Mouse (Mus musculus) lung, postnatal 0 days (tissue): Measurements from ENCODE around the gene Rps11. TPM values are rescaled to one million over a fixed set of nuclear protein-coding genes. Genes with fewer than 3 reads are reported as not detected.
A peak's percentile ranks its signal among the peaks of the same experiment; 100 is the strongest.
"Not testable (repeated sequence)": the region's sequence is repeated elsewhere in the genome, so short reads cannot be mapped to it uniquely, and the experiment has no call there.

Experiments used
- ATAC-seq: fragments of 200-750 bp; cut with Nextera tagmentation; 2 replicates; pipeline ENCODE4 v1.8.0; 2017; ENCODE audit warnings: moderate library complexity
- DNase-seq: peaks from one replicate; pipeline ENCODE4 v3.0.0-alpha.2; 2016; ENCODE audit warnings: low spot score
- H3K27ac ChIP-seq: fragments of 300-500 bp; sonication (generic); 2 replicates; pipeline ENCODE4 v1.5.1; 2014; ENCODE audit warnings: antibody characterized with exemption, mild to moderate bottlenecking, low read length, mixed read lengths
- H3K27me3 ChIP-seq: fragments of 300-500 bp; sonication (generic); replicated peaks from 2 replicates; pipeline ENCODE4 v1.6.1; 2014; ENCODE audit warnings: low read length, mixed read lengths; ENCODE audit not compliant: insufficient read depth
- H3K36me3 ChIP-seq: fragments of 300-500 bp; sonication (generic); 2 replicates; pipeline ENCODE4 v1.6.1; 2014; ENCODE audit warnings: low read length, mixed read lengths; ENCODE audit not compliant: insufficient read depth
- H3K4me1 ChIP-seq: fragments of 300-500 bp; sonication (generic); 2 replicates; pipeline ENCODE4 v1.6.1; 2014; ENCODE audit warnings: antibody characterized with exemption, low read depth, low read length, mixed read lengths; ENCODE audit not compliant: insufficient read depth
- H3K4me2 ChIP-seq: fragments of 300-500 bp; sonication (generic); replicated peaks from 2 replicates; pipeline ENCODE4 v1.6.1; 2014; ENCODE audit warnings: low read depth, mild to moderate bottlenecking, low read length, moderate library complexity, mixed read lengths
- H3K4me3 ChIP-seq: fragments of 300-500 bp; sonication (generic); 2 replicates; pipeline ENCODE4 v1.5.1; 2014; ENCODE audit warnings: low read depth, low read length
- H3K9ac ChIP-seq: fragments of 300-500 bp; sonication (generic); replicated peaks from 2 replicates; pipeline ENCODE4 v1.6.1; 2014; ENCODE audit warnings: low read depth, mild to moderate bottlenecking
- H3K9me3 ChIP-seq: fragments of 300-500 bp; sonication (generic); 2 replicates; pipeline ENCODE4 v1.6.1; 2016; ENCODE audit warnings: low read length, mixed read lengths
- CTCF ChIP-seq: IDR thresholded peaks from 2 replicates; pipeline ENCODE4 v1.5.1; 2016; ENCODE audit warnings: antibody characterized with exemption, mild to moderate bottlenecking
- EP300 ChIP-seq: IDR thresholded peaks from 2 replicates; pipeline ENCODE4 v1.6.1; 2016; ENCODE audit warnings: antibody characterized with exemption, mild to moderate bottlenecking, control low read depth
- WGBS: fragments of 180-500 bp; shearing (Covaris S2); extraction: QIAGEN DNeasy Blood & Tissue Kit; methylation state at CpG from one replicate; pipeline ENCODE4 v1.1.7; 2014; 5-methylcytosine and 5-hydroxymethylcytosine counted together
- polyA plus RNA-seq: library from polyadenylated mRNA; unstranded; fragments of >200 nt; fragmentation: Nextera tagmentation; extraction: Ambion mirVana; gene quantifications from 2 replicates; pipeline ENCODE4 v1.2.1, GENCODE M21; 2015

Rps11 gene
- polyA plus RNA-seq, 1 experiment from 2014 or later = 1,016 TPM

GRCm38 (mm10) chr7:45103652-45104180, 20.5 kb downstream of the Rps11 start, which contains the start of gene Fcgrt:
Gene Fcgrt, minus strand, starts transcription at chr7:45103851.
- Histone ChIP-seq H3K4me3 (peak within 1 kb of the TSS; percentile 49), H3K4me2 (peak within 1 kb of the TSS; percentile 69), H3K27me3 (no peaks in the 10 kb centered on the region), H3K9ac (peak within 1 kb of the TSS; percentile 60), H3K4me1 (peaks cover 4% of the 10 kb centered on the region; the same call in 1 of the 2 replicates), H3K9me3 (no peaks in the 10 kb centered on the region), H3K36me3 (no peaks in the 10 kb centered on the region), H3K27ac (peak within 1 kb of the TSS; percentile 91)
- 6% methylated on average over 7 of the region's 7 CpGs for WGBS
- peak; percentile 99 for ATAC-seq
- TF ChIP-seq CTCF = 0 out of 2 replicates have a peak, but pooled peaks have one; percentile 17
- TF ChIP-seq EP300 = peak; percentile 54; the same call in 1 of the 2 replicates
- DNase-seq = peak; percentile 99

GRCm38 (mm10) chr7:45102940-45103585, 21.2 kb downstream of the Rps11 start:
- 45% methylated on average over 9 of the region's 9 CpGs for WGBS
- H3K4me2 ChIP-seq = peak overlapping the region; percentile 69
- H3K27me3 ChIP-seq = no peaks in the 10 kb centered on the region
- peaks cover 4% of the 10 kb centered on the region; the same call in 1 of the 2 replicates for H3K4me1 ChIP-seq
- peak overlapping the region; percentile 60 for H3K9ac ChIP-seq
- DNase-seq (peak; percentile 52), ATAC-seq (0 out of 2 replicates have a peak, but pooled peaks have one; percentile 12)
- TF ChIP-seq CTCF (peak; percentile 5; the same call in 1 of the 2 replicates), EP300 (no peak)
- peak overlapping the region; percentile 49 for H3K4me3 ChIP-seq
- no peaks in the 10 kb centered on the region for H3K9me3 ChIP-seq
- H3K36me3 ChIP-seq = no peaks in the 10 kb centered on the region
- H3K27ac ChIP-seq = peak overlapping the region; percentile 91

DNA sequence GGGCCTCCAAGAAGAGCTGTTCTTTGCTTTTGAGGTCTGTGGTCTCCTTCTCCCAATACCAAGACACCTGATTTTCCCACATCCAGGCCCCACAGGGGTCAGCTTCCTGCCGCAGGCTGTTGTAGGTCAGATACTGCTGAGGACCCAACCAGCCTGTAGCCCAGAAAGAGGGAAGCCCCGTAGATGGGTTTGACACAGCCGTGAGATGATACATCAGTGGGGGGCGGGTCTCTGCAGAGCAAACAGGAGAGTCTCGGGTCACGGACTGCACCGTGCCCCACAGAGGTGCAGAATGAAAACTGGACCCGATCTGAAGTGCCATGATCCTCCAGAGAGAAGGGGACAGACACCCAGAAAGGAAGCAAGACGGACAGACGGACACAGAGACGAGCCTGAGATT, 21.8 kb downstream of the Rps11 start:
- 0 out of 2 replicates have a peak overlapping the region, but pooled peaks have one; percentile 60 for H3K9ac ChIP-seq
- TF ChIP-seq EP300 = no peak
- TF ChIP-seq CTCF = no peak

GRCm38 (mm10) chr7:45100046-45100445, 24.2 kb downstream of the Rps11 start:
- Histone ChIP-seq H3K36me3 (no peaks in the 10 kb centered on the region), H3K9me3 (no peaks in the 10 kb centered on the region), H3K27ac (no peak overlapping the region), H3K4me2 (no peak overlapping the region), H3K4me3 (no peak overlapping the region), H3K9ac (no peak overlapping the region), H3K27me3 (no peaks in the 10 kb centered on the region), H3K4me1 (peaks cover 4% of the 10 kb centered on the region; the same call in 1 of the 2 replicates)
- WGBS = 71% methylated on average over 6 of the region's 6 CpGs
- DNase-seq (no peak), ATAC-seq (no peak)
- TF ChIP-seq CTCF (no peak), EP300 (no peak)

More for the DNA sequence above, 21.8 kb downstream of the Rps11 start:
- Histone ChIP-seq H3K9me3 (no peaks in the 10 kb centered on the region), H3K27me3 (no peaks in the 10 kb centered on the region), H3K36me3 (no peaks in the 10 kb centered on the region), H3K27ac (no peak overlapping the region; the same call in 1 of the 2 replicates), H3K4me2 (peak overlapping the region; percentile 69), H3K4me1 (peaks cover 4% of the 10 kb centered on the region; the same call in 1 of the 2 replicates), H3K4me3 (peak overlapping the region; percentile 49; the same call in 1 of the 2 replicates)
- 73% methylated on average over 11 of the region's 11 CpGs for WGBS
- ATAC-seq (no peak), DNase-seq (no peak)

GRCm38 (mm10) chr7:45098541-45099240, 25.5 kb downstream of the Rps11 start:
- H3K9ac ChIP-seq = no peak overlapping the region
- no peaks in the 10 kb centered on the region for H3K27me3 ChIP-seq
- whole genome bisulfite sequencing = 83% methylated on average over 8 of the region's 8 CpGs
- no peaks in the 10 kb centered on the region for H3K36me3 ChIP-seq
- H3K9me3 ChIP-seq = no peaks in the 10 kb centered on the region
- peaks cover 4% of the 10 kb centered on the region; the same call in 1 of the 2 replicates for H3K4me1 ChIP-seq
- no peak overlapping the region for H3K27ac ChIP-seq
- TF ChIP-seq CTCF = peak; percentile 54
- no peak for TF ChIP-seq EP300
- H3K4me3 ChIP-seq = no peak overlapping the region
- ATAC-seq (no peak), DNase-seq (no peak)
- no peak overlapping the region for H3K4me2 ChIP-seq

- H3K9ac ChIP-seq = no peak overlapping the region
- H3K4me2 ChIP-seq = no peak overlapping the region
- H3K4me3 ChIP-seq = no peak overlapping the region
- ATAC-seq (peak; percentile 23; the same call in 1 of the 2 replicates), DNase-seq (peak; percentile 31)
- TF ChIP-seq CTCF (no peak), EP300 (no peak)
- H3K9me3 ChIP-seq = no peaks in the 10 kb centered on the region
- H3K27me3 ChIP-seq = no peaks in the 10 kb centered on the region
- H3K36me3 ChIP-seq = no peaks in the 10 kb centered on the region
- H3K27ac ChIP-seq = peak overlapping the region; percentile 14; the same call in 1 of the 2 replicates
- 51% methylated on average over 6 of the region's 6 CpGs for WGBS
- H3K4me1 ChIP-seq = no peaks in the 10 kb centered on the region
These were observed 26.8 kb downstream of the Rps11 start for GRCm38 (mm10) chr7:45097479-45097878.

GRCm38 (mm10) chr7:45095965-45096364, 28.3 kb downstream of the Rps11 start:
- not testable (repeated sequence) for H3K9me3 ChIP-seq, H3K4me2 ChIP-seq, DNase-seq, H3K9ac ChIP-seq, H3K36me3 ChIP-seq, H3K4me1 ChIP-seq, ATAC-seq, H3K27ac ChIP-seq, H3K4me3 ChIP-seq, H3K27me3 ChIP-seq
- 91% methylated on average over 14 of the region's 14 CpGs for WGBS
